In the genomic region with DNA sequence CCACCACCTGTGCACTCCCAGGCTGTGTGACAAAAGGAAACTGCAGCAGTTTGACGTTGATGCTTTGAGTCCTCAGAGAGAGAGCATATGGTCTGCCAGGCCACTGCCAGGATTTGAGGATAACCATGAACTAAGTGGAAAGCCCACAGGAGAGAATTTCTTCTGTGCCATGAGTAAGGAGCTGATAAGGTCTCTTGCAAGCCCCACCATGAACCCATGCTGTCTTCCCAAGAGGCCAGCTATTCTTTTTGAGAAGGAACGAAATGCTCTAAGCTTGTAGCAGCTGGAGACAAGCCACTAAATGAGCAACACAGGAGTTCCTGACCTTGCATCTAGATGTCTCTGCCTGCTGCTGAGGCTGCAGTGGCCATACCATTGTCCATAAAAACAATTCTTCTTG, we compare ENCODE assay signal across 20 mouse cellular contexts.
DNase-seq lines count a peak whose midpoint lies in the region; ATAC-seq and TF ChIP-seq lines count a peak whose summit lies in the region.
"Had no signal": no experiment of that assay in that cellular context is flagged by ENCODE, and none has a peak within 500 bp of the region (broad histone marks: within the 10 kb centered on the region; RNA-seq: fewer than 3 reads in every experiment).

No protein-coding gene starts in this region.

- DNase-seq in kidney, postnatal 14 days = no peak
- DNase-seq in MN1 (ENCODE audit: low spot score) = peak; percentile 34
- DNase-seq in embryonic facial prominence, embryonic 10.5 days (ENCODE audit: low spot score) = no peak
- no peak for DNase-seq in cerebellum, adult 11 months
- no peak for DNase-seq in thymus, postnatal 25 days
- DNase-seq: adrenal gland, adult 8-10 months; adrenal gland, postnatal 36 days; B cell, adult 2 months; cerebellum, adult 11-12 months; cerebellum, adult 9-10 months; cerebellum, postnatal 25 days; gastrocnemius, postnatal 10 days; kidney, adult 11 months had no signal

- no peaks in the 10 kb centered on the region for H3K27me3 ChIP-seq in kidney, embryonic 14.5 days (ENCODE audit: control insufficient read depth, insufficient read depth, low read length)
- H3K27me3 ChIP-seq in embryonic facial prominence, embryonic 10.5 days (replicated peaks; ENCODE audit: low read depth, poor library complexity, severe bottlenecking) = no peaks in the 10 kb centered on the region
- no peaks in the 10 kb centered on the region for H3K27me3 ChIP-seq in myocyte (ENCODE audit: control insufficient read depth, insufficient read depth, insufficient read length)
- H3K27me3 ChIP-seq: forebrain, embryonic 15.5 days; heart, embryonic 12.5 days; hindbrain, embryonic 12.5 days had no signal

- H3K4me3 ChIP-seq in kidney, embryonic 14.5 days (ENCODE audit: low read length) = no peak overlapping the region
- no peak overlapping the region for H3K4me3 ChIP-seq in embryonic facial prominence, embryonic 10.5 days
- no peak overlapping the region for H3K4me3 ChIP-seq in myocyte
- H3K4me3 ChIP-seq: erythroblast, embryonic 14.5 days; forebrain, embryonic 15.5 days; heart, embryonic 12.5 days; hindbrain, embryonic 12.5 days had no signal

- ATAC-seq in kidney, embryonic 14.5 days (ENCODE audit: low FRiP score, low TSS enrichment) = no peak
- ATAC-seq: forebrain, embryonic 15.5 days; hindbrain, embryonic 16.5 days had no signal

- H3K79me2 ChIP-seq in myocyte (ENCODE audit: control insufficient read depth, insufficient read depth) = no peaks in the 10 kb centered on the region

- TF ChIP-seq POLR2A in myocyte (IDR thresholded peaks at IDR 0.05; ENCODE audit: insufficient read length, low read depth) = no peak

- no peak overlapping the region for H3ac ChIP-seq in myocyte (ENCODE audit: control insufficient read depth, insufficient read length)

- no peak overlapping the region for H3K9ac ChIP-seq in kidney, embryonic 14.5 days (ENCODE audit: low read depth, low read length)
- H3K9ac ChIP-seq: forebrain, embryonic 15.5 days; heart, embryonic 12.5 days; hindbrain, embryonic 12.5 days had no signal

- H3K36me3 ChIP-seq in kidney, embryonic 14.5 days (ENCODE audit: control insufficient read depth, insufficient read depth, low read length) = no peaks in the 10 kb centered on the region
- H3K36me3 ChIP-seq in embryonic facial prominence, embryonic 10.5 days (replicated peaks) = no peaks in the 10 kb centered on the region
- H3K36me3 ChIP-seq in myocyte (ENCODE audit: control insufficient read depth, insufficient read depth) = no peaks in the 10 kb centered on the region
- H3K36me3 ChIP-seq: forebrain, embryonic 15.5 days; heart, embryonic 12.5 days; hindbrain, embryonic 12.5 days had no signal

- H3K4me2 ChIP-seq in kidney, embryonic 14.5 days (replicated peaks; ENCODE audit: low read depth, low read length) = no peak overlapping the region
- H3K4me2 ChIP-seq in myocyte (ENCODE audit: low read depth) = peak overlapping the region; percentile 52
- H3K4me2 ChIP-seq: forebrain, embryonic 15.5 days; heart, embryonic 12.5 days; hindbrain, embryonic 12.5 days had no signal

- H3K27ac ChIP-seq in kidney, embryonic 14.5 days (ENCODE audit: low read depth, low read length) = 0 out of 2 replicates have a peak overlapping the region, but pooled peaks have one; percentile 30
- H3K27ac ChIP-seq in embryonic facial prominence, embryonic 10.5 days (replicated peaks) = peak overlapping the region; percentile 45; the same call in 1 of the 2 replicates
- H3K27ac ChIP-seq: forebrain, embryonic 15.5 days; hindbrain, embryonic 12.5 days had no signal

- 74% methylated on average over 2 of the region's 2 CpGs for WGBS in kidney, embryonic 14.5 days
- WGBS in embryonic facial prominence, embryonic 10.5 days = 78% methylated on average over 2 of the region's 2 CpGs

- H3K4me1 ChIP-seq in kidney, embryonic 14.5 days (ENCODE audit: control insufficient read depth, insufficient read depth, low read length) = peaks cover 37% of the 10 kb centered on the region
- H3K4me1 ChIP-seq in embryonic facial prominence, embryonic 10.5 days = peaks cover 58% of the 10 kb centered on the region

- no peaks in the 10 kb centered on the region for H3K9me3 ChIP-seq in kidney, embryonic 14.5 days (ENCODE audit: control insufficient read depth, low read length)
- no peaks in the 10 kb centered on the region for H3K9me3 ChIP-seq in embryonic facial prominence, embryonic 10.5 days
- H3K9me3 ChIP-seq: forebrain, embryonic 15.5 days; heart, embryonic 12.5 days; hindbrain, embryonic 12.5 days had no signal

TF ChIP-seq in myocyte, 11 proteins besides CTCF, POLR2A, EP300 and RAD21:
- TF ChIP-seq TCF3 (IDR thresholded peaks at IDR 0.05; ENCODE audit: insufficient read length, low read depth) = no peak
- TF ChIP-seq MAX (IDR thresholded peaks at IDR 0.05; ENCODE audit: low read depth) = no peak
- TF ChIP-seq SRF (IDR thresholded peaks at IDR 0.05; ENCODE audit: control insufficient read depth, insufficient read length, low read depth) = no peak
- no peak for TF ChIP-seq MYOD1 (IDR thresholded peaks at IDR 0.05; ENCODE audit: control insufficient read depth in 1 of 3, insufficient read length in 2 of 3, low read depth in 2 of 3)
- TF ChIP-seq TCF12 (IDR thresholded peaks at IDR 0.05; ENCODE audit: insufficient read depth, poor library complexity, severe bottlenecking) = no peak
- no peak for TF ChIP-seq E2F4 (IDR thresholded peaks at IDR 0.05; ENCODE audit: insufficient read depth)
- TF ChIP-seq MYOG (IDR thresholded peaks at IDR 0.05; ENCODE audit: control insufficient read depth in 1 of 3, insufficient read depth in 1 of 3, insufficient read length in 2 of 3, low read depth in 2 of 3) = peak in 1 of 3 experiments; percentile 19
- no peak for TF ChIP-seq REST (IDR thresholded peaks at IDR 0.05; ENCODE audit: insufficient read depth, insufficient read length)
